ENCODE assay signal across 14 mouse cellular contexts in genomic region chr11:113901906-113902305, GRCm38 (mm10).
"Had no signal": no experiment of that assay in that cellular context is flagged by ENCODE, and none has a peak within 500 bp of the region (broad histone marks: within the 10 kb centered on the region; RNA-seq: fewer than 3 reads in every experiment).

No protein-coding gene starts in this region.

- DNase-seq: kidney, postnatal 10 days; kidney, postnatal 4 days; liver; lung, adult 2 months; lung, postnatal 14 days; lung, postnatal 4 days; midbrain, embryonic 14.5 days; thymus, adult 18-20 months; thymus, postnatal 36 days had no signal

- H3K4me1 ChIP-seq: kidney, embryonic 15.5 days; liver, embryonic 12.5 days; liver, embryonic 15.5 days had no signal

- H3K4me3 ChIP-seq: kidney, embryonic 15.5 days; limb, embryonic 10.5 days; limb, embryonic 13.5 days; liver, embryonic 12.5 days; liver, embryonic 15.5 days had no signal

- H3K27ac ChIP-seq: kidney, embryonic 15.5 days; limb, embryonic 10.5 days; limb, embryonic 13.5 days; liver, embryonic 12.5 days; liver, embryonic 15.5 days had no signal

- H3K9me3 ChIP-seq: kidney, embryonic 15.5 days; limb, embryonic 10.5 days; limb, embryonic 13.5 days; liver, embryonic 12.5 days; liver, embryonic 15.5 days had no signal

- H3K36me3 ChIP-seq: kidney, embryonic 15.5 days; limb, embryonic 10.5 days; limb, embryonic 13.5 days; liver, embryonic 12.5 days; liver, embryonic 15.5 days had no signal

- H3K27me3 ChIP-seq: kidney, embryonic 15.5 days; liver, embryonic 12.5 days; liver, embryonic 15.5 days had no signal
